Mouse (Mus musculus) MEL (cell line): ENCODE measurements around the gene Ccl26. TPM values are rescaled to one million over a fixed set of nuclear protein-coding genes. Genes with fewer than 3 reads are reported as not detected.

Experiments
- DNase-seq: peaks from one replicate; pipeline ENCODE4 v3.0.0; 2011; ENCODE audit warnings: low read depth, low spot score
- H3K27ac ChIP-seq: 2 replicates; pipeline ENCODE4 v1.5.1; 2012; ENCODE audit warnings: low read depth, mild to moderate bottlenecking, control low read depth, low read length, moderate library complexity; ENCODE audit not compliant: control insufficient read depth
- H3K27me3 ChIP-seq, 2 experiments: fragments of 150-350 bp in 1 of 2; sonication (generic) in 1 of 2; 2 replicates each; pipeline ENCODE4 v1.6.1; 2012; ENCODE audit warnings: low read length in 2 of 2, mild to moderate bottlenecking in 2 of 2, improper control_type of control experiment in 1 of 2, moderate library complexity in 1 of 2; ENCODE audit not compliant: insufficient read depth in 2 of 2, control insufficient read depth in 1 of 2
- H3K36me3 ChIP-seq, 2 experiments: 2 replicates each; pipeline ENCODE4 v1.6.1; 2012 to 2014; ENCODE audit warnings: low read length in 2 of 2, improper control_type of control experiment in 1 of 2, inconsistent platforms in 1 of 2, mild to moderate bottlenecking in 1 of 2; ENCODE audit not compliant: insufficient read depth in 2 of 2, control insufficient read depth in 1 of 2
- H3K4me1 ChIP-seq, 2 experiments: fragments of 150-350 bp in 1 of 2; sonication (generic) in 1 of 2; 2 replicates each; pipeline ENCODE4 v1.6.1; 2012; ENCODE audit warnings: low read length in 2 of 2, improper control_type of control experiment in 1 of 2, mild to moderate bottlenecking in 1 of 2; ENCODE audit not compliant: insufficient read depth in 2 of 2, control insufficient read depth in 1 of 2
- H3K4me3 ChIP-seq, 2 experiments: fragments of 150-350 bp in 1 of 2; sonication (generic) in 1 of 2; 2 replicates each; pipeline ENCODE4 v1.5.1; 2012; ENCODE audit warnings: low read depth in 2 of 2, low read length in 2 of 2, mild to moderate bottlenecking in 2 of 2, moderate library complexity in 2 of 2, control low read depth in 1 of 2, improper control_type of control experiment in 1 of 2; ENCODE audit not compliant: control insufficient read depth in 1 of 2, insufficient read depth in 1 of 2
- H3K79me2 ChIP-seq: 2 replicates; pipeline ENCODE4 v1.6.1; 2012; ENCODE audit warnings: mild to moderate bottlenecking, low read length, moderate library complexity; ENCODE audit not compliant: control insufficient read depth, poor library complexity, insufficient read depth
- H3K9ac ChIP-seq: 2 replicates; pipeline ENCODE4 v1.6.1; 2012; ENCODE audit warnings: low read depth, mild to moderate bottlenecking, control low read depth, low read length, moderate library complexity; ENCODE audit not compliant: control insufficient read depth, poor library complexity, severe bottlenecking
- H3K9me3 ChIP-seq: fragments of 150-350 bp; sonication (generic); replicated peaks from 2 replicates; pipeline ENCODE4 v1.6.1; 2012; ENCODE audit warnings: mild to moderate bottlenecking, low read length, improper control_type of control experiment, moderate library complexity; ENCODE audit not compliant: insufficient read depth
- BHLHE40 ChIP-seq: IDR thresholded peaks from 2 replicates; pipeline ENCODE4 v1.6.1; 2012; ENCODE audit warnings: low read depth, mild to moderate bottlenecking, inconsistent platforms, low read length, improper control_type of control experiment, borderline replicate concordance
- CHD1 ChIP-seq: IDR thresholded peaks from 2 replicates; pipeline ENCODE4 v1.6.1; 2012; ENCODE audit warnings: low read depth, mild to moderate bottlenecking, inconsistent platforms, low read length, improper control_type of control experiment
- CTCF ChIP-seq, 3 experiments: IDR thresholded peaks in 2 of 3; conservative IDR thresholded peaks in 1 of 3; 2 replicates each; pipeline ENCODE4 v1.5.1; 2011 to 2012; ENCODE audit warnings: low read length in 3 of 3, low read depth in 2 of 3, mild to moderate bottlenecking in 2 of 3, improper control_type of control experiment in 1 of 3, inconsistent platforms in 1 of 3, mixed read lengths in 1 of 3, moderate library complexity in 1 of 3; ENCODE audit not compliant: control insufficient read depth in 1 of 3, insufficient read depth in 1 of 3, poor library complexity in 1 of 3, severe bottlenecking in 1 of 3
- ELF1 ChIP-seq: IDR thresholded peaks from 2 replicates; pipeline ENCODE4 v1.6.1; 2014; ENCODE audit warnings: low read depth, mild to moderate bottlenecking, inconsistent platforms, low read length, improper control_type of control experiment, moderate library complexity
- GABPA ChIP-seq: IDR thresholded peaks from 2 replicates; pipeline ENCODE4 v1.6.1; 2012; ENCODE audit warnings: low read depth, mild to moderate bottlenecking, inconsistent platforms, low read length, improper control_type of control experiment, moderate library complexity
- HCFC1 ChIP-seq: IDR thresholded peaks from 2 replicates; pipeline ENCODE4 v1.6.1; 2012; ENCODE audit warnings: low read depth, mild to moderate bottlenecking, inconsistent platforms, low read length, improper control_type of control experiment, moderate library complexity
- JUND ChIP-seq: IDR thresholded peaks from 2 replicates; pipeline ENCODE4 v1.6.1; 2011; ENCODE audit warnings: low read depth, mild to moderate bottlenecking, improper control_type of control experiment, low read length
- MAFK ChIP-seq: IDR thresholded peaks from 2 replicates; pipeline ENCODE4 v1.6.1; 2011; ENCODE audit warnings: low read depth, mild to moderate bottlenecking, low read length, improper control_type of control experiment, borderline replicate concordance
- MEF2A ChIP-seq: IDR thresholded peaks from 2 replicates; pipeline ENCODE4 v1.6.1; 2014; ENCODE audit warnings: low read depth, mild to moderate bottlenecking, inconsistent platforms, low read length, improper control_type of control experiment; ENCODE audit not compliant: poor library complexity, insufficient replicate concordance, severe bottlenecking; ENCODE audit errors: extremely low read depth
- MXI1 ChIP-seq: IDR thresholded peaks from 2 replicates; pipeline ENCODE4 v1.6.1; 2011; ENCODE audit warnings: mild to moderate bottlenecking, low read depth, low read length, improper control_type of control experiment
- RAD21 ChIP-seq: IDR thresholded peaks from 2 replicates; pipeline ENCODE4 v1.6.1; 2011; ENCODE audit warnings: mild to moderate bottlenecking, low read depth, low read length, improper control_type of control experiment
- SIN3A ChIP-seq: IDR thresholded peaks from 2 replicates; pipeline ENCODE4 v1.6.1; 2012; ENCODE audit warnings: low read length, improper control_type of control experiment, inconsistent platforms
- TAL1 ChIP-seq: IDR thresholded peaks from 2 replicates; pipeline ENCODE4 v1.6.1; 2012; ENCODE audit warnings: mild to moderate bottlenecking, inconsistent platforms, low read length, moderate library complexity, mixed read lengths
- TBP ChIP-seq: IDR thresholded peaks from 2 replicates; pipeline ENCODE4 v1.8.0; 2011; ENCODE audit warnings: low read depth, low read length, improper control_type of control experiment
- TCF12 ChIP-seq: IDR thresholded peaks from 2 replicates; pipeline ENCODE4 v1.6.1; 2014; ENCODE audit warnings: low read depth, mild to moderate bottlenecking, inconsistent platforms, low read length, improper control_type of control experiment, moderate library complexity
- UBTF ChIP-seq: IDR thresholded peaks from 2 replicates; pipeline ENCODE4 v1.6.1; 2012; ENCODE audit warnings: low read depth, mild to moderate bottlenecking, inconsistent platforms, low read length, improper control_type of control experiment, moderate library complexity, borderline replicate concordance; ENCODE audit not compliant: insufficient read depth
- USF2 ChIP-seq, 2 experiments: IDR thresholded peaks; 2 replicates each; pipeline ENCODE4 v1.6.1; 2011 to 2012; ENCODE audit warnings: improper control_type of control experiment in 2 of 2, low read length in 2 of 2, borderline replicate concordance in 1 of 2, inconsistent platforms in 1 of 2, low read depth in 1 of 2, mild to moderate bottlenecking in 1 of 2; ENCODE audit not compliant: insufficient read depth in 1 of 2
- ZC3H11A ChIP-seq: IDR thresholded peaks from 2 replicates; pipeline ENCODE4 v1.6.1; 2012; ENCODE audit warnings: low read depth, mild to moderate bottlenecking, inconsistent platforms, low read length, improper control_type of control experiment
- ZKSCAN1 ChIP-seq: IDR thresholded peaks from 2 replicates; pipeline ENCODE4 v1.6.1; 2012; ENCODE audit warnings: low read depth, mild to moderate bottlenecking, inconsistent platforms, low read length, improper control_type of control experiment, moderate library complexity
- ZMIZ1 ChIP-seq: IDR thresholded peaks from 2 replicates; pipeline ENCODE4 v1.6.1; 2012; ENCODE audit warnings: low read depth, mild to moderate bottlenecking, inconsistent platforms, low read length, improper control_type of control experiment, moderate library complexity
- ZNF384 ChIP-seq: IDR thresholded peaks from 2 replicates; pipeline ENCODE4 v1.6.1; 2012; ENCODE audit warnings: low read depth, mild to moderate bottlenecking, inconsistent platforms, low read length, improper control_type of control experiment
- polyA plus RNA-seq, 2 experiments: library from polyadenylated mRNA; stranded (reverse) in 1 of 2; unstranded in 1 of 2; fragments of >175 nt in 1 of 2; fragments of >200 nt in 1 of 2; gene quantifications; 2 replicates each; pipeline versions ENCODE4 v1.2.1 to v1.2.4; 2012; ENCODE audit warnings: low replicate concordance in 2 of 2, low read depth in 1 of 2; ENCODE audit not compliant: insufficient read length in 2 of 2, insufficient read depth in 1 of 2, missing spikeins in 1 of 2
- total RNA-seq: library from RNA; depleted of rRNA; stranded (reverse); fragments of 300-350 nt; gene quantifications from 2 replicates; pipeline ENCODE4 v1.2.3, GENCODE M21; 2012

Gene Ccl26
- total and polyA plus RNA-seq, 3 experiments: not detected

GRCm38 (mm10) chr5:135567556-135568265, 4.3 kb upstream of the Ccl26 start (continued):
- no peak for TF ChIP-seq TBP
- no peak for TF ChIP-seq CHD1
- TF ChIP-seq ZC3H11A: no peak
- TF ChIP-seq, all 39 proteins: peak for 11

- Histone ChIP-seq H3K27ac (no peak overlapping the region), H3K9me3 (no peaks in the 10 kb centered on the region), H3K36me3 (no peaks in the 10 kb centered on the region), H3K4me1 (no peaks in the 10 kb centered on the region)
- TF ChIP-seq MEF2A (no peak), ZKSCAN1 (no peak), TCF12 (no peak), SIN3A (no peak), USF2 (IDR thresholded peaks at IDR 0.05; ENCODE audit: borderline replicate concordance in 1 of 2, insufficient read depth in 1 of 2, low read depth in 1 of 2, low read length in 2 of 2) (no peak), MXI1 (no peak), GABPA (no peak), HCFC1 (no peak), ZMIZ1 (no peak), ZC3H11A (no peak), CTCF (IDR thresholded peaks at IDR 0.05 in 2 of 3, conservative IDR thresholded peaks at IDR 0.05 in 1 of 3; ENCODE audit: control insufficient read depth in 1 of 3, insufficient read depth in 1 of 3, low read depth in 2 of 3, low read length in 3 of 3, poor library complexity in 1 of 3, severe bottlenecking in 1 of 3) (no peak), JUND (no peak), ZNF384 (no peak), TAL1 (no peak), BHLHE40 (no peak), RAD21 (no peak), TBP (no peak), UBTF (no peak), MAFK (no peak), ELF1 (no peak)
- TF ChIP-seq, all 39 proteins: peak for 0
- no peak overlapping the region for H3K9ac ChIP-seq
- no peak for DNase-seq
- no peaks in the 10 kb centered on the region for H3K79me2 ChIP-seq
- H3K4me3 ChIP-seq: no peak overlapping the region
- H3K27me3 ChIP-seq: peaks cover 2 to 6% of the 10 kb centered on the region in 2 experiments
Observed at GRCm38 (mm10) chr5:135557671-135558070, 5.7 kb downstream of the Ccl26 start.
